ENCODE assay signal across 16 mouse cellular contexts in the genomic region with DNA sequence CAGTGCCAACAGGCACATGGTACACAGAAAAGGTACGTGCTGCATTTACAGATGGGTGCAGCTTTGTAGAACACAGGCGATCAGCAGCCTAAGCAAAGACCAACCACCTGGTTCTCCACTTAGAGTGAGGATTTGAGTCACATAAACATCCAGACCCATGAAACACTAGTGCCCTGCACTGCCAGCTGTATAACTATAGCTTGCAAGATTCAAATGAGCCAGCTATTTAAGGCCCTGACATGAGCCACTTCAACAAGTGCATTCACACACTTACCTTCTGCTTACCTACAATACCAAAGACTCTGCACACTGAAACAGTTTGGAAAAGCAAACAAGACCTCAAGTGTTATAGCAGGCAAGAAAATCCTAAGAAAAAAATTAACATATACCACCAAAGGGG.
"Had no signal": no experiment of that assay in that cellular context is flagged by ENCODE, and none has a peak within 500 bp of the region (broad histone marks: within the 10 kb centered on the region; RNA-seq: fewer than 3 reads in every experiment).

No protein-coding gene starts in this region.

- ATAC-seq: midbrain, embryonic 13.5 days had no signal

- H3K9ac ChIP-seq: kidney, embryonic 15.5 days; liver, embryonic 13.5 days; midbrain, embryonic 13.5 days had no signal

- H3K4me1 ChIP-seq: midbrain, embryonic 10.5 days had no signal

- DNase-seq: kidney, adult 11 months; kidney, adult 8-10 months; kidney, postnatal 10 days; kidney, postnatal 36 days; layer of hippocampus, postnatal 36 days; liver, embryonic 13.5 days; lung, postnatal 14 days; thymus, adult 2 months; thymus, postnatal 14 days; thymus, postnatal 4 days had no signal

- H3K4me3 ChIP-seq: kidney, embryonic 15.5 days; left cerebral cortex, adult 2 months; liver, embryonic 13.5 days; megakaryocyte, embryonic 14.5 days; midbrain, embryonic 10.5 days; midbrain, embryonic 13.5 days; myocyte had no signal

- H3K9me3 ChIP-seq: kidney, embryonic 15.5 days; liver, embryonic 13.5 days; megakaryocyte, embryonic 14.5 days; midbrain, embryonic 10.5 days; midbrain, embryonic 13.5 days had no signal

- H3K36me3 ChIP-seq: kidney, embryonic 15.5 days; liver, embryonic 13.5 days; midbrain, embryonic 13.5 days had no signal

- H3K27ac ChIP-seq: kidney, embryonic 15.5 days; left cerebral cortex, adult 2 months; liver, embryonic 13.5 days; midbrain, embryonic 10.5 days had no signal

- H3K27me3 ChIP-seq: kidney, embryonic 15.5 days; liver, embryonic 13.5 days; megakaryocyte, embryonic 14.5 days; midbrain, embryonic 13.5 days had no signal

- H3K4me2 ChIP-seq: kidney, embryonic 15.5 days; liver, embryonic 13.5 days; midbrain, embryonic 13.5 days had no signal
